Mouse (Mus musculus): ENCODE results near the gene Rpl36a. TPM values are rescaled to one million over a fixed set of nuclear protein-coding genes. Genes with fewer than 3 reads are reported as not detected.

Rpl36a gene
- total and polyA plus RNA-seq, 3 experiments, result 95.2 to 110 (median 96.5) TPM

GRCm38 (mm10) chrX:134601380-134602120 is 16.1 kb downstream of the Rpl36a start:
- Histone ChIP-seq H3K79me2 (replicated peaks; ENCODE audit: control insufficient read depth, insufficient read depth, low read length) (no peaks in the 10 kb centered on the region), H3K27ac (peak overlapping the region; percentile 94), H3K4me3 (peak overlapping the region; percentile 62), H3K36me3 (ENCODE audit: control insufficient read depth, insufficient read depth, low read length) (0 out of 2 replicates have a peak, but pooled peaks cover 2% of the 10 kb centered on the region), H3K9ac (ENCODE audit: low read depth, low read length) (peak overlapping the region; percentile 78), H3K27me3 (ENCODE audit: control insufficient read depth, insufficient read depth, low read length) (no peaks in the 10 kb centered on the region), H3K4me1 (ENCODE audit: control insufficient read depth, insufficient read depth, low read length) (peaks cover 2% of the 10 kb centered on the region)
- 13% methylated on average over 38 of the region's 43 CpGs for WGBS
- no peak for DNase-seq
- TF ChIP-seq CTCF (IDR thresholded peaks at IDR 0.05), result 0 out of 2 replicates have a peak, but pooled peaks have one; percentile 5
- TF ChIP-seq POLR2A (IDR thresholded peaks at IDR 0.05; ENCODE audit: insufficient read depth, low read depth, low read length), result no peak
- intact Hi-C loops (cut with DNase I), result loop anchor here (2.0 to 5.0 kb wide), 2 partner anchors 17 to 406 kb away; partner anchors contain the start of genes Rpl36a and Zmat1

GRCm38 (mm10) chrX:134609472-134609871 is 24.0 kb downstream of the Rpl36a start:
- Histone ChIP-seq H3K27ac (no peak overlapping the region), H3K79me2 (replicated peaks; ENCODE audit: control insufficient read depth, insufficient read depth, low read length) (no peaks in the 10 kb centered on the region), H3K27me3 (ENCODE audit: control insufficient read depth, insufficient read depth, low read length) (no peaks in the 10 kb centered on the region), H3K4me3 (no peak overlapping the region), H3K4me1 (ENCODE audit: control insufficient read depth, insufficient read depth, low read length) (peaks cover 2% of the 10 kb centered on the region; the same call in 1 of the 2 replicates), H3K9ac (ENCODE audit: low read depth, low read length) (no peak overlapping the region), H3K36me3 (ENCODE audit: control insufficient read depth, insufficient read depth, low read length) (no peaks in the 10 kb centered on the region)
- WGBS, result 27% methylated on average over 4 of the region's 4 CpGs
- TF ChIP-seq CTCF (IDR thresholded peaks at IDR 0.05) (peak; percentile 66), POLR2A (IDR thresholded peaks at IDR 0.05; ENCODE audit: insufficient read depth, low read depth, low read length) (no peak), EP300 (IDR thresholded peaks at IDR 0.05; ENCODE audit: insufficient read depth, low read depth, low read length) (no peak)
- intact Hi-C loops (cut with DNase I), result loop anchor here (2.0 kb wide), 1 partner anchor 315 kb away; no protein-coding TSS in a partner anchor
- DNase-seq, result no peak

- 65% methylated on average over 4 of the region's 4 CpGs for WGBS
- Histone ChIP-seq H3K9ac (ENCODE audit: low read depth, low read length) (no peak overlapping the region), H3K36me3 (ENCODE audit: control insufficient read depth, insufficient read depth, low read length) (no peaks in the 10 kb centered on the region), H3K4me1 (ENCODE audit: control insufficient read depth, insufficient read depth, low read length) (peaks cover 2% of the 10 kb centered on the region; the same call in 1 of the 2 replicates), H3K27me3 (ENCODE audit: control insufficient read depth, insufficient read depth, low read length) (no peaks in the 10 kb centered on the region), H3K79me2 (replicated peaks; ENCODE audit: control insufficient read depth, insufficient read depth, low read length) (no peaks in the 10 kb centered on the region), H3K27ac (no peak overlapping the region), H3K4me3 (no peak overlapping the region)
- no peak for TF ChIP-seq CTCF (IDR thresholded peaks at IDR 0.05)
- intact Hi-C loops (cut with DNase I), result loop anchor here (10.0 kb wide), 1 partner anchor 114 kb away; no protein-coding TSS in a partner anchor
- DNase-seq, result no peak
Observed at GRCm38 (mm10) chrX:134610984-134611383, 25.5 kb downstream of the Rpl36a start.

GRCm38 (mm10) chrX:134612285-134612959 is 27.0 kb downstream of the Rpl36a start:
- no peaks in the 10 kb centered on the region for H3K79me2 ChIP-seq (replicated peaks; ENCODE audit: control insufficient read depth, insufficient read depth, low read length)

GRCm38 (mm10) chrX:134614306-134614705 is 28.9 kb downstream of the Rpl36a start:
- H3K79me2 ChIP-seq (replicated peaks; ENCODE audit: control insufficient read depth, insufficient read depth, low read length), result no peaks in the 10 kb centered on the region

More at GRCm38 (mm10) chrX:134612285-134612959, 27.0 kb downstream of the Rpl36a start:
- Histone ChIP-seq H3K9ac (ENCODE audit: low read depth, low read length) (peak overlapping the region; percentile 63), H3K36me3 (ENCODE audit: control insufficient read depth, insufficient read depth, low read length) (no peaks in the 10 kb centered on the region), H3K27me3 (ENCODE audit: control insufficient read depth, insufficient read depth, low read length) (no peaks in the 10 kb centered on the region), H3K4me3 (peak overlapping the region; percentile 49), H3K27ac (peak overlapping the region; percentile 58), H3K4me1 (ENCODE audit: control insufficient read depth, insufficient read depth, low read length) (peaks cover 2% of the 10 kb centered on the region; the same call in 1 of the 2 replicates)
- intact Hi-C loops (cut with DNase I), result loop anchor here (10.0 kb wide), 1 partner anchor 112 kb away; no protein-coding TSS in a partner anchor
- peak; percentile 52 to 59 for DNase-seq
- TF ChIP-seq POLR2A (IDR thresholded peaks at IDR 0.05; ENCODE audit: insufficient read depth, low read depth, low read length), result no peak
- TF ChIP-seq CTCF (IDR thresholded peaks at IDR 0.05), result no peak
- no peak for TF ChIP-seq EP300 (IDR thresholded peaks at IDR 0.05; ENCODE audit: insufficient read depth, low read depth, low read length)
- WGBS, result 16% methylated on average over 15 of the region's 15 CpGs

More at GRCm38 (mm10) chrX:134614306-134614705, 28.9 kb downstream of the Rpl36a start:
- H3K4me3 ChIP-seq, result no peak overlapping the region
- peaks cover 2% of the 10 kb centered on the region; the same call in 1 of the 2 replicates for H3K4me1 ChIP-seq (ENCODE audit: control insufficient read depth, insufficient read depth, low read length)
- no peaks in the 10 kb centered on the region for H3K27me3 ChIP-seq (ENCODE audit: control insufficient read depth, insufficient read depth, low read length)
- DNase-seq, result no peak
- no peaks in the 10 kb centered on the region for H3K36me3 ChIP-seq (ENCODE audit: control insufficient read depth, insufficient read depth, low read length)
- no peak overlapping the region for H3K27ac ChIP-seq
- TF ChIP-seq CTCF (IDR thresholded peaks at IDR 0.05) (peak; percentile 56), EP300 (IDR thresholded peaks at IDR 0.05; ENCODE audit: insufficient read depth, low read depth, low read length) (no peak)
- WGBS, result 55% methylated on average over 2 of the region's 2 CpGs
- H3K9ac ChIP-seq (ENCODE audit: low read depth, low read length), result no peak overlapping the region
- intact Hi-C loops (cut with DNase I), result loop anchor here (10.0 kb wide), 1 partner anchor 110 kb away; no protein-coding TSS in a partner anchor
